Mouse (Mus musculus): ENCODE data around the gene Shd. TPM values are rescaled to one million over a fixed set of nuclear protein-coding genes. Genes with fewer than 3 reads are reported as not detected.

Shd gene
- polyA plus RNA-seq, 1 experiment from 2014 or later: 11.9 TPM

- peak within 1 kb of the TSS; percentile 56 for H3K4me2 ChIP-seq
- ATAC-seq (replicated peaks; ENCODE audit: insufficient number of reproducible peaks, low FRiP score, low TSS enrichment): no peak
Observed at GRCm38 (mm10) chr17:55986030-55986961, 16.0 kb downstream of the Shd start, which contains the start of gene Fsd1. Fsd1 (plus strand) TSS chr17:55986509.

GRCm38 (mm10) chr17:55990278-55990898 lies 20.1 kb downstream of the Shd start:
- Histone ChIP-seq H3K4me3 (ENCODE audit: low read depth, low read length) (no peak overlapping the region), H3K36me3 (ENCODE audit: control insufficient read depth, insufficient read depth, low read length) (no peaks in the 10 kb centered on the region), H3K27me3 (ENCODE audit: control insufficient read depth, insufficient read depth, low read length) (peaks cover 19% of the 10 kb centered on the region), H3K27ac (ENCODE audit: low read depth, low read length) (no peak overlapping the region), H3K9ac (ENCODE audit: low read depth, low read length) (no peak overlapping the region), H3K4me2 (no peak overlapping the region), H3K9me3 (replicated peaks; ENCODE audit: control insufficient read depth, low read length) (no peaks in the 10 kb centered on the region), H3K4me1 (ENCODE audit: control insufficient read depth, insufficient read depth, low read length) (no peaks in the 10 kb centered on the region)
- WGBS (ENCODE audit: insufficient replicate concordance): 70% methylated on average over 8 of the region's 8 CpGs
- 0 out of 2 replicates have a peak, but pooled peaks have one; percentile 7 for ATAC-seq (replicated peaks; ENCODE audit: insufficient number of reproducible peaks, low FRiP score, low TSS enrichment)

More at GRCm38 (mm10) chr17:55986030-55986961, 16.0 kb downstream of the Shd start, which contains the start of gene Fsd1:
- no peak within 1 kb of the TSS for H3K27ac ChIP-seq (ENCODE audit: low read depth, low read length)
- H3K4me3 ChIP-seq (ENCODE audit: low read depth, low read length): peak within 1 kb of the TSS; percentile 35
- no peaks in the 10 kb centered on the region for H3K4me1 ChIP-seq (ENCODE audit: control insufficient read depth, insufficient read depth, low read length)
- H3K9ac ChIP-seq (ENCODE audit: low read depth, low read length): peak within 1 kb of the TSS; percentile 44; the same call in 1 of the 2 replicates
- H3K36me3 ChIP-seq (ENCODE audit: control insufficient read depth, insufficient read depth, low read length): no peaks in the 10 kb centered on the region
- H3K9me3 ChIP-seq (replicated peaks; ENCODE audit: control insufficient read depth, low read length): no peaks in the 10 kb centered on the region
- H3K27me3 ChIP-seq (ENCODE audit: control insufficient read depth, insufficient read depth, low read length): peaks cover 22% of the 10 kb centered on the region
- 10% methylated on average over 34 of the region's 35 CpGs for WGBS (ENCODE audit: insufficient replicate concordance)

- H3K9me3 ChIP-seq (replicated peaks; ENCODE audit: control insufficient read depth, low read length): no peaks in the 10 kb centered on the region
- ATAC-seq (replicated peaks; ENCODE audit: insufficient number of reproducible peaks, low FRiP score, low TSS enrichment): no peak
- 85% methylated on average over 15 of the region's 15 CpGs for WGBS (ENCODE audit: insufficient replicate concordance)
- H3K27me3 ChIP-seq (ENCODE audit: control insufficient read depth, insufficient read depth, low read length): peaks cover 13% of the 10 kb centered on the region
- H3K4me3 ChIP-seq (ENCODE audit: low read depth, low read length): no peak overlapping the region
- no peaks in the 10 kb centered on the region for H3K36me3 ChIP-seq (ENCODE audit: control insufficient read depth, insufficient read depth, low read length)
- no peak overlapping the region for H3K9ac ChIP-seq (ENCODE audit: low read depth, low read length)
- H3K4me2 ChIP-seq: no peak overlapping the region
- no peaks in the 10 kb centered on the region for H3K4me1 ChIP-seq (ENCODE audit: control insufficient read depth, insufficient read depth, low read length)
- H3K27ac ChIP-seq (ENCODE audit: low read depth, low read length): no peak overlapping the region
Observed at GRCm38 (mm10) chr17:55996007-55996406, 25.7 kb downstream of the Shd start.

GRCm38 (mm10) chr17:55999794-56000499 lies 29.7 kb downstream of the Shd start:
- Histone ChIP-seq H3K9me3 (replicated peaks; ENCODE audit: control insufficient read depth, low read length) (no peaks in the 10 kb centered on the region), H3K36me3 (ENCODE audit: control insufficient read depth, insufficient read depth, low read length) (no peaks in the 10 kb centered on the region), H3K27ac (ENCODE audit: low read depth, low read length) (no peak overlapping the region), H3K4me2 (peak overlapping the region; percentile 50), H3K4me3 (ENCODE audit: low read depth, low read length) (peak overlapping the region; percentile 5; the same call in 1 of the 2 replicates), H3K27me3 (ENCODE audit: control insufficient read depth, insufficient read depth, low read length) (peaks cover 14% of the 10 kb centered on the region), H3K9ac (ENCODE audit: low read depth, low read length) (no peak overlapping the region), H3K4me1 (ENCODE audit: control insufficient read depth, insufficient read depth, low read length) (no peaks in the 10 kb centered on the region)
- ATAC-seq (replicated peaks; ENCODE audit: insufficient number of reproducible peaks, low FRiP score, low TSS enrichment): peak; percentile 46; the same call in 1 of the 2 replicates
- 9% methylated on average over 30 of the region's 30 CpGs for WGBS (ENCODE audit: insufficient replicate concordance)

GRCm38 (mm10) chr17:56003000-56003399 lies 32.7 kb downstream of the Shd start:
- Histone ChIP-seq H3K4me1 (ENCODE audit: control insufficient read depth, insufficient read depth, low read length) (peaks cover 10% of the 10 kb centered on the region), H3K27ac (ENCODE audit: low read depth, low read length) (no peak overlapping the region), H3K36me3 (ENCODE audit: control insufficient read depth, insufficient read depth, low read length) (no peaks in the 10 kb centered on the region), H3K9me3 (replicated peaks; ENCODE audit: control insufficient read depth, low read length) (no peaks in the 10 kb centered on the region), H3K9ac (ENCODE audit: low read depth, low read length) (no peak overlapping the region), H3K4me3 (ENCODE audit: low read depth, low read length) (no peak overlapping the region), H3K27me3 (ENCODE audit: control insufficient read depth, insufficient read depth, low read length) (peaks cover 14% of the 10 kb centered on the region), H3K4me2 (no peak overlapping the region)
- 73% methylated on average over 3 of the region's 3 CpGs for WGBS (ENCODE audit: insufficient replicate concordance)
- ATAC-seq (replicated peaks; ENCODE audit: insufficient number of reproducible peaks, low FRiP score, low TSS enrichment): no peak

- Histone ChIP-seq H3K27me3 (ENCODE audit: control insufficient read depth, insufficient read depth, low read length) (peaks cover 6% of the 10 kb centered on the region), H3K4me1 (ENCODE audit: control insufficient read depth, insufficient read depth, low read length) (peaks cover 18% of the 10 kb centered on the region), H3K9me3 (replicated peaks; ENCODE audit: control insufficient read depth, low read length) (no peaks in the 10 kb centered on the region), H3K4me2 (peak within 1 kb of the TSS; percentile 35), H3K4me3 (ENCODE audit: low read depth, low read length) (peak within 1 kb of the TSS; percentile 22), H3K9ac (ENCODE audit: low read depth, low read length) (0 out of 2 replicates have a peak within 1 kb of the TSS, but pooled peaks have one; percentile 34), H3K36me3 (ENCODE audit: control insufficient read depth, insufficient read depth, low read length) (no peaks in the 10 kb centered on the region), H3K27ac (ENCODE audit: low read depth, low read length) (no peak within 1 kb of the TSS)
- 28% methylated on average over 13 of the region's 13 CpGs for WGBS (ENCODE audit: insufficient replicate concordance)
- ATAC-seq (replicated peaks; ENCODE audit: insufficient number of reproducible peaks, low FRiP score, low TSS enrichment): no peak
Observed at GRCm38 (mm10) chr17:56005415-56006061, 35.3 kb downstream of the Shd start, which contains the start of the genes Stap2 and Mpnd. Stap2 (minus strand) TSS chr17:56005584. Mpnd (plus strand) TSS chr17:56005711.

GRCm38 (mm10) chr17:56006956-56007355 lies 36.7 kb downstream of the Shd start:
- H3K36me3 ChIP-seq (ENCODE audit: control insufficient read depth, insufficient read depth, low read length): peaks cover 3% of the 10 kb centered on the region; the same call in 1 of the 2 replicates
- H3K9me3 ChIP-seq (replicated peaks; ENCODE audit: control insufficient read depth, low read length): no peaks in the 10 kb centered on the region
- H3K4me1 ChIP-seq (ENCODE audit: control insufficient read depth, insufficient read depth, low read length): peaks cover 18% of the 10 kb centered on the region
- no peak overlapping the region for H3K4me3 ChIP-seq (ENCODE audit: low read depth, low read length)
- H3K4me2 ChIP-seq: no peak overlapping the region
- H3K27me3 ChIP-seq (ENCODE audit: control insufficient read depth, insufficient read depth, low read length): no peaks in the 10 kb centered on the region
- no peak overlapping the region for H3K27ac ChIP-seq (ENCODE audit: low read depth, low read length)
- WGBS (ENCODE audit: insufficient replicate concordance): 36% methylated on average over 10 of the region's 10 CpGs
- H3K9ac ChIP-seq (ENCODE audit: low read depth, low read length): no peak overlapping the region
- no peak for ATAC-seq (replicated peaks; ENCODE audit: insufficient number of reproducible peaks, low FRiP score, low TSS enrichment)

Measured in heart, embryonic 11.5 days (tissue).